ENCODE assay signal across 8 mouse cellular contexts in the genomic region with DNA sequence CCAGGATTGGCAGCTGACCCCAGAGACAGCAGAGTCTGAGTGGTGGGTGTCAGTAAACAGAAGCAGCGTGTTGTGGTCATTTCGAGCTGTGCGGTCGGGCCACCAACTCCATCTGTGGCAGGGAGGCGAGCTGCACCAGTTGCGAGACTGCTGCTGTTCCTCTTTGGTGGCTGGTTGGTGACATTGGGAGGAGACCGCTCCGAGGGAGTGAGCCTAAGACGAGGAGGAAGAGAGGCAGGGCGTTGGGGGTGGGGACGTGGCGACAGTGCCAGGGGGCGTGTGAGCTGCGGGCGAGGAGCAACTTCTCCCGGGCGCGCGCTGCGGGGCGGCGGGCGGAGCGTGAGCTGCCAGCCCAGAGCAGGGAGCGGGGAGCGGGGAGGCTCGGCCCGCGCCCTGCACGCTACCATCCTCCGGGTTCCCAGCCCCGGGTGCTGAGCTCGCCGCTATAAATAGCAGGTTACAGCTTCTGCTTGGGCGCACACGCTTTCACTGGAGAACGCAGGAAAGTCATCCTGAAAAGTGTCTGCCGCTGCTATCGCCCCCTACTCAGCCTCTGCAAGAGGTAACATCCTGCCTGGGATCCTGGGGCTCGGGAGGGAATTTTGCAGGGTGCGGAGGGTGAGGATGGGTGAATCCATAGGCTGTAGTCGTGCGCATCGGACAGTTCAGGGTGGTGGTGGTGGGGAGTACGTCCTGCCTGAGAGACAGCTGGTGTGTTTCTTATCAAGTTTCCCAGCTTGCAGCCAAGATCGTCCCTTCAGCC. TPM values are rescaled to one million over a fixed set of nuclear protein-coding genes. Genes with fewer than 3 reads are reported as not detected.
DNase-seq lines count a peak whose midpoint lies in the region; ATAC-seq and TF ChIP-seq lines count a peak whose summit lies in the region.

A gene (plus strand): TSS at position 321 of the 763 bp plus-strand sequence.

- TF ChIP-seq CTCF in spleen, adult 2 months (IDR thresholded peaks at IDR 0.05; ENCODE audit: extremely low read depth, insufficient read depth, insufficient read length, insufficient replicate concordance): no peak

- peak; percentile 62 for ATAC-seq in embryonic facial prominence, embryonic 12.5 days (ENCODE audit: insufficient number of reproducible peaks, insufficient read depth, low FRiP score, low TSS enrichment)
- ATAC-seq in limb, embryonic 15.5 days (ENCODE audit: insufficient number of reproducible peaks, low FRiP score, low TSS enrichment, low read depth): 0 out of 2 replicates have a peak, but pooled peaks have one; percentile 58
- ATAC-seq in midbrain, embryonic 16.5 days: peak; percentile 83

- peaks cover 4% of the 10 kb centered on the region; the same call in 1 of the 2 replicates for H3K27me3 ChIP-seq in embryonic facial prominence, embryonic 12.5 days
- H3K27me3 ChIP-seq in limb, embryonic 15.5 days: peaks cover 12% of the 10 kb centered on the region
- H3K27me3 ChIP-seq in midbrain, embryonic 16.5 days (ENCODE audit: control insufficient read depth, insufficient read depth, low read depth, low read length): no peaks in the 10 kb centered on the region
- H3K27me3 ChIP-seq in spleen, adult 2 months (ENCODE audit: control insufficient read depth, insufficient read depth, low read length): no peaks in the 10 kb centered on the region

- no peaks in the 10 kb centered on the region for H3K9me3 ChIP-seq in embryonic facial prominence, embryonic 12.5 days
- no peaks in the 10 kb centered on the region for H3K9me3 ChIP-seq in limb, embryonic 15.5 days
- H3K9me3 ChIP-seq in midbrain, embryonic 16.5 days (replicated peaks; ENCODE audit: control insufficient read depth, low read length, poor library complexity, severe bottlenecking): peaks cover 4% of the 10 kb centered on the region

- TF ChIP-seq POLR2A in spleen, adult 2 months (IDR thresholded peaks at IDR 0.05; ENCODE audit: low read depth, low read length): peak; percentile 16; the same call in 1 of the 2 replicates

- H3K9ac ChIP-seq in embryonic facial prominence, embryonic 12.5 days: peak within 1 kb of the TSS; percentile 44
- peak within 1 kb of the TSS; percentile 17 for H3K9ac ChIP-seq in limb, embryonic 15.5 days
- peak within 1 kb of the TSS; percentile 74 for H3K9ac ChIP-seq in midbrain, embryonic 16.5 days (ENCODE audit: low read depth, low read length)

- under 1% methylated on average over 46 of the region's 46 CpGs for WGBS in embryonic facial prominence, embryonic 12.5 days
- WGBS in limb, embryonic 15.5 days: under 1% methylated on average over 46 of the region's 46 CpGs
- WGBS in midbrain, embryonic 16.5 days: under 1% methylated on average over 43 of the region's 46 CpGs
- 1% methylated on average over 46 of the region's 46 CpGs for WGBS in spleen, adult 2 months

- 0 out of 2 replicates have a peak within 1 kb of the TSS, but pooled peaks have one; percentile 5 for H3K27ac ChIP-seq in embryonic facial prominence, embryonic 12.5 days
- H3K27ac ChIP-seq in limb, embryonic 15.5 days: no peak within 1 kb of the TSS
- peak within 1 kb of the TSS; percentile 79 for H3K27ac ChIP-seq in midbrain, embryonic 16.5 days (ENCODE audit: low read length)
- peak within 1 kb of the TSS; percentile 89 for H3K27ac ChIP-seq in spleen, adult 2 months (ENCODE audit: insufficient read depth, low read length)

- peak within 1 kb of the TSS; percentile 95 for H3K4me2 ChIP-seq in embryonic facial prominence, embryonic 12.5 days (replicated peaks)
- H3K4me2 ChIP-seq in limb, embryonic 15.5 days: peak within 1 kb of the TSS; percentile 97
- H3K4me2 ChIP-seq in midbrain, embryonic 16.5 days (ENCODE audit: low read length): peak within 1 kb of the TSS; percentile 99

- no peaks in the 10 kb centered on the region for H3K36me3 ChIP-seq in embryonic facial prominence, embryonic 12.5 days
- H3K36me3 ChIP-seq in limb, embryonic 15.5 days: no peaks in the 10 kb centered on the region
- H3K36me3 ChIP-seq in midbrain, embryonic 16.5 days (ENCODE audit: control insufficient read depth, insufficient read depth, low read length): no peaks in the 10 kb centered on the region
- no peaks in the 10 kb centered on the region for H3K36me3 ChIP-seq in spleen, adult 2 months (ENCODE audit: control insufficient read depth, insufficient read depth, low read length)

- DNase-seq in urinary bladder, adult 18-20 months (ENCODE audit: low spot score in 2 of 2): peak; percentile 31 to 46
- no peak for DNase-seq in urinary bladder, postnatal 10 days (ENCODE audit: low spot score)
- peak; percentile 43 to 57 for DNase-seq in heart, adult 9 months (ENCODE audit: low spot score in 2 of 2)
- DNase-seq in kidney, adult 9 months: peak; percentile 49
- peak; percentile 37 to 78 for DNase-seq in spleen, adult 2 months (ENCODE audit: low read depth in 1 of 2, low spot score in 2 of 2)

- 0 out of 2 replicates have a peak, but pooled peaks cover 8% of the 10 kb centered on the region for H3K4me1 ChIP-seq in embryonic facial prominence, embryonic 12.5 days
- H3K4me1 ChIP-seq in limb, embryonic 15.5 days: peaks cover 15% of the 10 kb centered on the region
- H3K4me1 ChIP-seq in midbrain, embryonic 16.5 days (ENCODE audit: control insufficient read depth, insufficient read depth, low read length): peaks cover 2% of the 10 kb centered on the region; the same call in 1 of the 2 replicates
- peaks cover 6% of the 10 kb centered on the region; the same call in 1 of the 2 replicates for H3K4me1 ChIP-seq in spleen, adult 2 months (ENCODE audit: control insufficient read depth, insufficient read depth, insufficient read length)

- peak within 1 kb of the TSS; percentile 62 for H3K4me3 ChIP-seq in embryonic facial prominence, embryonic 12.5 days
- peak within 1 kb of the TSS; percentile 54 for H3K4me3 ChIP-seq in limb, embryonic 15.5 days
- peak within 1 kb of the TSS; percentile 66 for H3K4me3 ChIP-seq in midbrain, embryonic 16.5 days (ENCODE audit: low read depth, low read length)
- H3K4me3 ChIP-seq in spleen, adult 2 months (ENCODE audit: extremely low read depth, insufficient read depth, insufficient read length): peak within 1 kb of the TSS; percentile 64

RNA-seq across cellular contexts. Expression of the gene that starts here (rescaled TPM):
- polyA plus RNA-seq in embryonic facial prominence, embryonic 12.5 days (2016; fragmentation: Nextera tagmentation; extraction: Ambion mirVana): 16.5 and 19.7 TPM in 2 replicates
- polyA plus RNA-seq in limb, embryonic 15.5 days (2015; fragmentation: Nextera tagmentation; extraction: Ambion mirVana): 12.9 and 19.5 TPM in 2 replicates
- 10.8 and 11.0 TPM in 2 replicates for polyA plus RNA-seq in midbrain, embryonic 16.5 days (2015; fragmentation: Nextera tagmentation; extraction: Ambion mirVana)
- 5.1 and 5.8 TPM in 2 replicates for polyA plus RNA-seq in spleen, adult 2 months (2012; rRNA removed)

Comparison
In these comparisons a context has a peak if more than half of its experiments do, and no peak if none do; other contexts are left out.
1. H3K9ac ChIP-seq: peak in every context shown above with its lines; median percentile 74 in midbrain, embryonic 16.5 days; 44 in embryonic facial prominence, embryonic 12.5 days; 17 in limb, embryonic 15.5 days.